Mouse (Mus musculus) brown adipose tissue, adult 24 weeks (tissue): ENCODE measurements around the gene Armc9. TPM values are rescaled to one million over a fixed set of nuclear protein-coding genes. Genes with fewer than 3 reads are reported as not detected.

ENCODE experiments used
- H3K27ac ChIP-seq: fragments of 200-500 bp; replicated peaks from 2 replicates; pipeline ENCODE4 v1.5.1; 2012; ENCODE audit warnings: low read depth, mild to moderate bottlenecking, low read length
- H3K4me1 ChIP-seq: fragments of 200-500 bp; 2 replicates; pipeline ENCODE4 v1.6.1; 2012; ENCODE audit warnings: low read length, mixed read lengths; ENCODE audit not compliant: control insufficient read depth, insufficient read depth, insufficient read length
- H3K4me3 ChIP-seq: fragments of 200-500 bp; 2 replicates; pipeline ENCODE4 v1.5.1; 2012; ENCODE audit warnings: low read depth, mild to moderate bottlenecking, low read length, moderate library complexity; ENCODE audit not compliant: insufficient read depth
- polyA plus RNA-seq: library from polyadenylated mRNA; stranded (reverse); fragments of >200 nt; gene quantifications from 2 replicates; pipeline ENCODE4 v1.2.4, GENCODE M21; 2012; ENCODE audit not compliant: missing spikeins, insufficient read depth, insufficient read length

Armc9 gene
- polyA plus RNA-seq, 1 experiment: 4.4 TPM

GRCm38 (mm10) chr1:86300731-86301130, 146.2 kb downstream of the Armc9 start:
- Histone ChIP-seq H3K4me3 (no peak overlapping the region), H3K27ac (no peak overlapping the region), H3K4me1 (no peaks in the 10 kb centered on the region)

DNA sequence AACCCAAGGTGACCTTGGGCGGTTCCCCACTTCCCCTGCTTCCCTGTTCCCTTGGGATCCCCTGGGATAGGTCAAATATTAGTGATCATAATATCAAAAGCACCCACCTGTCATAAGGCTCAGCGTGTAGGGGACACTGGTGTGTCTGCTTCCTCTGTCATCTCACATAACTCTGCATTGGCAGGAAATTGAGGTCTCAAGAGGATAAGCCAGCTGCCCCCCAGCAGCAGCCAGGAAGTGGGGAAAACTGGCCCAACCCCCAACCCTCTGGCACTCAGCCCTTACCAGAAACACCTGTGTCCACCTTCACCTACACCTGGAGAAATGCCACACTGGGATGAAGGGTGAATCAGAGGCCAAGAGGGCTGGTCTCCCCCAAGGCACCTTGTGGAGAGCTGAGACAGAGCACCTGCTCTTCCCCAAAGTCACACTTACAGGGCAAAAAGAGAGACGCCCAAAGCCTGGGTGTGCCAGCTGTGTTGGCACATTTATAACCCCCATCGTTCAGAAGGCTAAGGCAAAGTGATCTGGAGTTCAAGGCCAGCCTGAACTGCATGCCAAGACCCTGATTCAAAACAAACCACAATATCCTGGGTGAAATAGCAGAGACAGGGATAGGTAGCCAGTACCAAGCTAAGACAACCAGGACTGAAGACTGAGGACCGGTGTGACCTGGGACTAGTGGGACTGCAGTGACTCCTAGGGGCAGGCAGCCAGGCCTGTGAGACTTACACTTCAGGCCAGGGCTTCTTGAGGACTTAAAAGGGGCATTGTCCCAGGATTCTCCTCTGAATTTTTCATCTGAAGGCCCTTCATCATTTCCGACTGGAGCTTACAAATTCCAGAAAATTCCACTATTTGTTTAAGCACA, 146.9 kb downstream of the Armc9 start:
- Histone ChIP-seq H3K4me3 (no peak overlapping the region), H3K27ac (no peak overlapping the region), H3K4me1 (no peaks in the 10 kb centered on the region)

DNA sequence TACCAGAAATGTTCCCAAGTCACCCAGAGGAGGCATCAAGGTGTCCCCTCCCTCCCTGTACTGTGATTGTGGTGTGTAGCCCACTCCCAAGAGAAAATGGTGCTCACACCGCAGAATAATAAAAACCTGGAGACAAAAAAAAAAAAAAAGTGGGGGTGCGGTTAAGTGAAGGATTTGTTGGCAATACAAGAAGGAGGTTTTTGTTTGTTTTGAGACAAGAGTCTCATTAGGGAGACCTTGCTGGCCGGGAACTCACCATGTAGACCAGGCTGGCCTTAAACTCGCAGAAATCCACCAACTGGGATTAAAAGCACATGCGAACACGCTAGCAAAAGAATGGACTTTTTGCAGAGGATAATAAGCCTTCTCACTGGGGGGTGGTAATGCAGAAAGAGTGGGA, 148.0 kb downstream of the Armc9 start, which contains the start of gene B3gnt7:
Gene B3gnt7, plus strand, starts transcription at position 301 of the 400 bp plus-strand sequence.
- Histone ChIP-seq H3K4me3 (peak within 1 kb of the TSS; percentile 36), H3K27ac (no peak within 1 kb of the TSS), H3K4me1 (no peaks in the 10 kb centered on the region)

GRCm38 (mm10) chr1:86303063-86303872, 148.7 kb downstream of the Armc9 start:
- Histone ChIP-seq H3K4me3 (peak overlapping the region; percentile 36), H3K4me1 (no peaks in the 10 kb centered on the region), H3K27ac (no peak overlapping the region)

DNA sequence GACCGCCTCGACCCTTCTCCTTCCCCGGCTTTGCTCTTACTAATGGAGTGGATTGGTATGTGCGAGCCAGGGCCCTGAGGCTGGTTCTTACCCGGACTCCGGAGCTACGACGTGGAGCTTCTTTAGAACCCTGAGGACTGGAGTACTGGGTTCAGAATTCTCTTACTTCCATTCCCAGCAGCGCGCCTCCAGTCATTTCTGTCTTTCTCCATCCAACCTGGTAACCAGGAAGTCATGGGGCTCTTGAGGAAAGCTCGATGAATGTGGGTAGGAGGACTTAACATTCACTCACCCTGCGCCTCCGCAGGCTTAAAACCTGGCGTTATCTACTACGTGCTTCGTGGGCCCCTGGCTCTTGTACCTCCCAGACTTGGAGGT, 149.3 kb downstream of the Armc9 start:
- Histone ChIP-seq H3K4me3 (peak overlapping the region; percentile 36; the same call in 1 of the 2 replicates), H3K27ac (no peak overlapping the region), H3K4me1 (no peaks in the 10 kb centered on the region)

DNA sequence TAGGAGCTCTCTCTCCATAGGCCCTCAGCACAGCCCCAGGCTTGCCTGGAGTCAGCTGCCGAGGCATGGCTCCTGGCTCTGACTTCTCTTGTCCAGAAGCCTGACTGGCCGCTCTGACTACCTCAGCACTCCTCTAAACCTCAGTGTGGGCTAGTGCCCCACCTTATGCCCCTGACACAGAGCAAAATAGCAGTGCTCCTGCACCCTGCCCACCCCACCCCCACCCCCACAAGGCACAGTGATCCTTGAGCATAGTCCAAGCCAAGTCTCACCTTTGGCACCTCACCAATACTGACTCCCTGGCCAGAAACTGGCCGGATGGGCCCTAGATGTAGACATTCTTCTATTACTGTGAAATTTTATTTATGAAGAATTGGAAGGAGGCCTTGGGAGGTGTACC, 152.1 kb downstream of the Armc9 start:
- H3K4me1 ChIP-seq: no peaks in the 10 kb centered on the region
- H3K4me3 ChIP-seq: no peak overlapping the region
- no peak overlapping the region for H3K27ac ChIP-seq

GRCm38 (mm10) chr1:86307177-86307762, 152.7 kb downstream of the Armc9 start:
- no peaks in the 10 kb centered on the region for H3K4me1 ChIP-seq
- H3K4me3 ChIP-seq: no peak overlapping the region
- H3K27ac ChIP-seq: no peak overlapping the region

DNA sequence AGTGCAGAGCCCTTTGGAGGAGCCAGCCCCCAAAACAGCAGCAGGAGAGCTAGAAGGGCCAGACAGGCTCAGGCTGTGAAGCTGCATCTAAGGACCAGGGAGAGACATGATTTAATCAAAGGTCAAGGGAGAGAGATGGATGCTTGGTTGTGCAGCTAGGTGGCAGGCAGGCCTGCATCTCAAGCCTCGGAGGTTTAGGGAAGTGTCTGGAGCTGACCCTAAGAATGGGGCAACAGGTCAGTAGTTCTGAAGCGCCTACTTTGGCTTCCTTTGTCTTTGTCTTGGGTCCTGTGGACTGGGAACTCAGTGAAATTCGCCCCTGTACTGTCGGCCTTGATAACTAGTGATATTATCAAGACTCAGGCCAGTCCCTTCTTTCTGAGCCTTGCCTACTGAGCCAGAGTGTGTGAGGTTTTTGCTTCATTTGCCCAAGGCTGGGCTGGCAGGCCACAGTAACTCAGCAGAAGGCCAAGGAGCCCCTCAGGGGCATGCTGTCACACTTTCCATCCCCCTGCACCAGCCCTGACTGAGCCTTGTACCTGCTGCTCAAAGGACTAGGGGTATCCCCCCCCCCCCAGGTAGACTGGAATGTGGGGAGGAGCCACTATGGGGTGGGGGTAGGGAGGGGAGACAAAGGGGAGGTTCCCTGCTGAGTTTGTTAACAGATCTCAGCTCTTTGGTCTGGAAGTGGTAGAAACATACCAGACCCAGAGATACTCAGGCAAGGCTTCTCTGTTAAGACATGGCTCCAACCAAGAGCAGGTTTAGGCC, 153.5 kb downstream of the Armc9 start:
- Histone ChIP-seq H3K4me1 (no peaks in the 10 kb centered on the region), H3K27ac (no peak overlapping the region), H3K4me3 (no peak overlapping the region)

DNA sequence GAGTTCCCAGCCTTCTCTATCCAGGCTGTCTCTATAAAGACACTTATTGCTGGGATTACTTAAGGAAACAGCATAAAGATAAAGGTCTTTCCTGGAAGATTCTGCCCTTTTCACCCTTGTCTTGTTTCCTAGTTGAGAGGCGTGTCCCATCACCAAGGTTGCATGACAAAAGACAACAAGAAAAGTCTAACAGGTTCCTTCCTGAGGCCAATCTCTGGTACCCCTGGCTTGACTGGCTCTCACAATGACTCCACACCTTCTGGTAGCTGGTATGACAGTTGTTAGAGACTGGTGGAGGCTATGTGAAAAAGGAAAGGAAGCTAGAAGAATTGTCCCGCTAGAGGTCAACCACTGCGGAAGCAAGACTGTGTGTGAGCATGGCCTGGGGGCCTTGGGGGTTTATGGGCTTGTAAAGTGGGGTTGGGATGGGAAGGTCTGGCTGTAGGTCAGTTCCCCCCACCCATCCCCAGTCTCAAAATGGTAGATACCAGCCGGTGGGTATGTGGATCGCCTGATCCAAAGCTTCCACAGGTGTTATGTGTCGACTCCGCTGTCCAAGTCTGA, 154.8 kb downstream of the Armc9 start:
- no peak overlapping the region for H3K27ac ChIP-seq
- no peaks in the 10 kb centered on the region for H3K4me1 ChIP-seq
- H3K4me3 ChIP-seq: no peak overlapping the region

- H3K27ac ChIP-seq: no peak overlapping the region
- no peaks in the 10 kb centered on the region for H3K4me1 ChIP-seq
- no peak overlapping the region for H3K4me3 ChIP-seq
These were observed 156.1 kb downstream of the Armc9 start for GRCm38 (mm10) chr1:86310536-86311310.

GRCm38 (mm10) chr1:86311467-86312005, 157.0 kb downstream of the Armc9 start:
- no peaks in the 10 kb centered on the region for H3K4me1 ChIP-seq
- no peak overlapping the region for H3K27ac ChIP-seq
- H3K4me3 ChIP-seq: no peak overlapping the region

DNA sequence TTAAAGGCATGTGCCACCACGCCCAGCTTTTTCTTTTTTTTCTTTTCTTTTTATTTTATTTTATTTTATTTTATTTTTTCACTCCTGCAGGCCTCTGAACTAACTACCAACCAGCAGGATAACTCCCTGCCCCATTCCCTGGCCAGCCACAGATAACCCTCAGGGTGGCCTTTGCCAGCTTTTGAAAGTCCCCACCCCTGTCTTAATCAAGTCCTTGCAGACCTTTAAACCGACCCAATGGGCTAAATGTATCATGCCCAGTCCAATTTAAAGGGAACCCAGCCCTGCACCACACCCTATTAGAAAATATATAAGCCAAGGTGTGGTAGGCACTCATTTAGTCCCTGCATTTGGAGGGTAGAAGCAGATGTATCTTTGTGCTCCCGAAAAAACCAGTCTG, 157.7 kb downstream of the Armc9 start:
- Histone ChIP-seq H3K4me1 (no peaks in the 10 kb centered on the region), H3K27ac (no peak overlapping the region), H3K4me3 (no peak overlapping the region)

GRCm38 (mm10) chr1:86313096-86313771, 158.7 kb downstream of the Armc9 start:
- no peak overlapping the region for H3K4me3 ChIP-seq
- no peaks in the 10 kb centered on the region for H3K4me1 ChIP-seq
- no peak overlapping the region for H3K27ac ChIP-seq
